Mouse (Mus musculus) forebrain, embryonic 10.5 days (tissue): ENCODE measurements around the gene Col4a2. TPM values are rescaled to one million over a fixed set of nuclear protein-coding genes. Genes with fewer than 3 reads are reported as not detected.
A peak's percentile ranks its signal among the peaks of the same experiment; 100 is the strongest.
"Not testable (repeated sequence)": the region's sequence is repeated elsewhere in the genome, so short reads cannot be mapped to it uniquely, and the experiment has no call there.

Experiments used
- DNase-seq: peaks from one replicate; pipeline ENCODE4 v3.0.0-alpha.2; 2017; ENCODE audit warnings: low spot score; ENCODE audit errors: extremely low spot score
- H3K27ac ChIP-seq: fragments of 300-500 bp; sonication (generic); 2 replicates; pipeline ENCODE4 v1.5.1; 2016; ENCODE audit warnings: mild to moderate bottlenecking
- H3K27me3 ChIP-seq: fragments of 300-500 bp; sonication (generic); 2 replicates; pipeline ENCODE4 v1.6.1; 2016; ENCODE audit warnings: mild to moderate bottlenecking; ENCODE audit not compliant: poor library complexity, severe bottlenecking
- H3K36me3 ChIP-seq: fragments of 300-500 bp; sonication (generic); replicated peaks from 2 replicates; pipeline ENCODE4 v1.6.1; 2016; ENCODE audit warnings: mild to moderate bottlenecking, moderate library complexity
- H3K4me1 ChIP-seq: fragments of 300-500 bp; sonication (generic); 2 replicates; pipeline ENCODE4 v1.6.1; 2016
- H3K4me3 ChIP-seq: fragments of 300-500 bp; sonication (generic); 2 replicates; pipeline ENCODE4 v1.5.1; 2016; ENCODE audit warnings: mild to moderate bottlenecking, moderate library complexity
- H3K9me3 ChIP-seq: fragments of 300-500 bp; sonication (generic); 2 replicates; pipeline ENCODE4 v1.6.1; 2016; ENCODE audit warnings: mild to moderate bottlenecking, moderate library complexity
- WGBS: fragments of 180-500 bp; shearing (Covaris S2); methylation state at CpG from one replicate; pipeline ENCODE4 v1.1.7; 2016; 5-methylcytosine and 5-hydroxymethylcytosine counted together
- polyA plus RNA-seq: library from polyadenylated mRNA; unstranded; fragments of >200 nt; fragmentation: Nextera tagmentation; extraction: Ambion mirVana; gene quantifications from 2 replicates; pipeline ENCODE4 v1.2.1, GENCODE M21; 2016

Col4a2 gene
- polyA plus RNA-seq, 1 experiment from 2014 or later: 47.1 TPM

DNA sequence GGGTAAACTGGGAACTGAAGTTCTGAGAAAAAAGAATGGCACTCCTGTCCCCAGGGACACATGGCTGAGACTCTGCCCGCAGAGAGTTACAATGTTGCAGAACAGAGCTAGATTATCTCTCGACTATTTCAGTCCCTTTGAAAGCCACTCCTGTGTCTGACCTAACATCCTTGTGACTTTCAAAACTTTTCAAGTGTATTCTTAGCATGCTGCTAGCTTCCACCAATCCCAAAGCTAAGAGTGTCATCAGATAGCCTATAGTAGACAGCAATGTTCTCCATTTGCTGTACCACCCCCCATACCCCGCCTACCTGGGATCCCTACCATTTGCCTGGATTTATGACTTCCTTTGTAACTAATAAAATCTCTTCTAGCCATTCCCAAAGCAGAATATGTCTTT lies 169.9 kb downstream of the Col4a2 start:
- Histone ChIP-seq H3K4me3 (no peak overlapping the region), H3K36me3 (no peaks in the 10 kb centered on the region), H3K9me3 (no peaks in the 10 kb centered on the region), H3K27ac (no peak overlapping the region), H3K27me3 (peaks cover 67% of the 10 kb centered on the region), H3K4me1 (peaks cover 35% of the 10 kb centered on the region)
- no peak for DNase-seq
- 78% methylated on average over 3 of the region's 3 CpGs for WGBS

DNA sequence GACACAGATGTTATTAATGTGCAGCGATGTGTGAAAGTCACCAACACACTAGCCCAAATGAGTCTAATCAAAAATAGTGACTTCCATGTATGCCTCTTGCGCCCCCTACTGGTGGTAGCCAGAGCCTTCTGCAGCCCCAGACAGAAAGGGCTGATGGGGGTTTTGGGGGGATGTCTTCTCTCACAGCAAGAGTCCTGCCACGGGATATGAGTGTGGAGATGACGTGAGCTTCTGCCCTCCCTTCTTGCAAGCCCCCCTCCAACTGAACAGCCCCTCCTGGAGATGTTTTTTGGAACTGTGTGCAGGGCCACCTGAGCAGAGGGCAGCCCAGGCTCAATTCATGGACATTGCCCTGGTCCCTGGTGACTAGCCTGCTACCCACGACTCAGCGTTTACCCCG lies 173.5 kb downstream of the Col4a2 start:
- 28% methylated on average over 7 of the region's 7 CpGs for WGBS

DNA sequence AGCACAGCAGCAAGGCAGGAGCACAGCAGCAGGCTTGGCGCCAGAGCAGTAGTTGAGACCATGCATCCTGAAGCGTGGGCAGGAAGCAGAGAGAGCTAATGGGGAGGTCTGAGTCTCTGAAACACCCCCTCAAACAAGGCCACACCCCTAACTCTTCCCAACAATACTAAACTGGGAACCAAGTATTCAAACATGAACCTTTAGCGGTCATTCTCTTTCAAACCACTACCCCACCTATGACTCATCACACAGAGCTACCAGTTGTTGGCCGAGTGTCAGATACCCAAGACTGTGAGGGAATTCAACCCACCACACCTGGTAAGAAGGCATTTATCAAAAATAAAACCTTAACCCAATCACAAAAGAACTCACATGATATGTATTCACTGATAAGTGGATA lies 174.6 kb downstream of the Col4a2 start:
- 77% methylated on average over 4 of the region's 4 CpGs for WGBS
- Histone ChIP-seq H3K27ac (no peak overlapping the region), H3K4me1 (peaks cover 7% of the 10 kb centered on the region), H3K36me3 (no peaks in the 10 kb centered on the region), H3K27me3 (peaks cover 50% of the 10 kb centered on the region), H3K4me3 (no peak overlapping the region), H3K9me3 (no peaks in the 10 kb centered on the region)
- no peak for DNase-seq

More for the DNA sequence above, 173.5 kb downstream of the Col4a2 start:
- peak; percentile 73 for DNase-seq
- Histone ChIP-seq H3K27ac (no peak overlapping the region), H3K36me3 (no peaks in the 10 kb centered on the region), H3K4me3 (no peak overlapping the region), H3K9me3 (no peaks in the 10 kb centered on the region), H3K27me3 (peaks cover 55% of the 10 kb centered on the region), H3K4me1 (peaks cover 11% of the 10 kb centered on the region)

DNA sequence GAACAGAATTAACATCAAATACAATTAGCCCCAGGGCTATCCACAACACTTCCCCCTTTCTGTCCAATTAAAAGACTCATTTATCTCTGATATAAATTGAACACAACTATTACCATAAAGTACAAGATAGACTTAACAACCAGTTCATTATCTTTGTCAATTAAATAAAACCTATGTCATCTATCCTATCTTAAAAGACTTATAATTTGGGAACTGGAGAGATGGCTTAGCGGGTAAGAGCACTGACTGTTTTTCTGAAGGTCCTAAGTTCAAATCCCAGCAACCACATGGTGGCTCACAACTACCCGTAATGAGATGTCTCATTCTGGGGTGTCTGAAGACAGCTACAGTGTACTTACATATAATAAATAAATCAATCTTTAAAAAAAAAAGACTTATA lies 179.7 kb downstream of the Col4a2 start:
- not testable (repeated sequence) for H3K4me1 ChIP-seq, H3K4me3 ChIP-seq, DNase-seq, H3K27ac ChIP-seq, H3K36me3 ChIP-seq, H3K9me3 ChIP-seq
- WGBS: 87% methylated on average over 2 of the region's 2 CpGs
- H3K27me3 ChIP-seq: peaks cover 36% of the 10 kb centered on the region; the same call in 1 of the 2 replicates

DNA sequence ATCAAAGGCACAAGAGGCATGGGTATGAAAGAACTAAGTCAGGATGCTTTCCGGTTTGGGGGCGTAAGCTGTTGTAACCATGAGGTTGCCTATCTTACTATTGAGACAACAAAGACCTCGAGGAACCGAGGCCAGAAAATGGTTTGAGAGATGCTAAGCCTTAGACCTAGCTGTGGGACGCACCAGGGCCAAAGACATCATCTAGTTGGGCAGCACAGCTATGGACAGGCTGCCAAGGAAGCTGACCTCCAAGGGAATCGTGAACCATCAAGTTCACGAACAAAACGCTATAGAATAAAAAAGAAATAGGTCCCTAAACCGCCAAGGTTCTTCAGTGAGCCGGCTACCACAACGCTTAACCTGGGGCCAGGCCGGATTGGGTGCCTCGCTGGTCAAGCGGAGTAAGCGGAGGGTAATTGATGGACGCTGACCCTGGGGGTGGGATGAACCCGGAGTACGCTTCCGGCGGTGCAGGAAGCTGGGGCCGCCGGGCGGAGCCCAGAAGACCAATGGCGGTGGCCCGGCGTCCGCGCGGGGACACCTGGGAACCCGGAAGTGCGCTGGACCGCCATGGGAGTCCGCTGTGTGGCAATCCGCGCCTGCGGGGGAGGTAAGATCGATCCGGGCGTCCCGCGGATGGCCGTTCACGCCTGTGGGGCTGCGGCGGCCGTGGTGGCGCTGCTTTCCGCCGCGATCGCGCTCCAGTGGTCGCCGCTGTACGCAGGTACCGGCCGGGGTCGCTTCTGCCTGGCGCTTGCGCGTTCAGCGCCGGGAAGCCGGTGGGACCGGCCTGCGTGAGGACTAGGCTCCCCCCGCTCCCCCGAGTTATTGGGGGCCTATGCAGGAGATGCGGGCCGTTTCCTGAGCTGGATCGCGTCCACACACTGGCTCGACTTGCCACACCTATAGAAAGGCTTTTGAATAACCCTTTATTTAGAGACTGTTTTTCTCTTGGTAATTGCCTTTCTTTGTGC lies 184.7 kb downstream of the Col4a2 start, which contains the start of gene Naxd:
Gene Naxd (plus strand): TSS at position 490 of the 974 bp plus-strand sequence.
- peaks cover 6% of the 10 kb centered on the region; the same call in 1 of the 2 replicates for H3K27me3 ChIP-seq
- H3K4me1 ChIP-seq: peaks cover 19% of the 10 kb centered on the region
- peak within 1 kb of the TSS; percentile 91 for H3K27ac ChIP-seq
- peaks cover 23% of the 10 kb centered on the region for H3K36me3 ChIP-seq
- peak; percentile 91 for DNase-seq
- H3K4me3 ChIP-seq: peak within 1 kb of the TSS; percentile 85
- H3K9me3 ChIP-seq: peaks cover 4% of the 10 kb centered on the region; the same call in 1 of the 2 replicates
- 4% methylated on average over 73 of the region's 73 CpGs for WGBS

DNA sequence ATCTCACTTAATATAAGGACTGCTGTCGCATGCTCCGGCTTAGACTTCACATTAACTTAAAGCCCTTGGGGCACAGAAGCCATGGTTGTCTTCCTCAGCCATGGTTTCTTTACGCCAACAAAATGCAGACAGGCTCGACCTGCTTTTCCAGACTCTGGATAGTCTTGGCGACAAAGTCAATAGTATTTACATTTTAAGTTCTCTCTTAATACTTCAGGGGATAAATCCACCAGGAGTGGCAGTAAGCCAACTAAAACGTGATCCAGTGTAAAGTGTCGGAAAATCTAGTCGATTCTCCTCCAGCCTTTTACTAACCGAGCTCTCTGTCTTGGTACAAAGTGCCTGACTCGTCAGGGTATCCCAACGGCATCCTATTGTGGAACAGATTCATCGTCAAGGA lies 185.7 kb downstream of the Col4a2 start:
- H3K4me1 ChIP-seq: peaks cover 19% of the 10 kb centered on the region
- peaks cover 32% of the 10 kb centered on the region for H3K36me3 ChIP-seq
- H3K9me3 ChIP-seq: peaks cover 4% of the 10 kb centered on the region; the same call in 1 of the 2 replicates
- peak overlapping the region; percentile 85 for H3K4me3 ChIP-seq
- peaks cover 6% of the 10 kb centered on the region; the same call in 1 of the 2 replicates for H3K27me3 ChIP-seq
- DNase-seq: no peak
- 80% methylated on average over 12 of the region's 12 CpGs for WGBS
- H3K27ac ChIP-seq: no peak overlapping the region

Other genes starting within 250 kb of the Col4a2 start
- 123 and 129 TPM in 2 replicates for gene Col4a1, start within 50 bp of the Col4a2 start, polyA plus RNA-seq
- gene Rab20, start 165.9 kb downstream of the Col4a2 start, polyA plus RNA-seq: 1.4 and 1.7 TPM in 2 replicates
- gene Naxd, start 184.7 kb downstream of the Col4a2 start, polyA plus RNA-seq: 112 and 113 TPM in 2 replicates
- 17.8 and 19.4 TPM in 2 replicates for gene Cars2, start 238.0 kb downstream of the Col4a2 start, polyA plus RNA-seq
- gene Ing1, start 242.8 kb downstream of the Col4a2 start, polyA plus RNA-seq: 29.5 and 29.9 TPM in 2 replicates